Mouse (Mus musculus) thymus, postnatal 4 days (tissue): Measurements from ENCODE around the gene Plekha7.

Experiments
- DNase-seq: peaks from one replicate; pipeline ENCODE4 v3.0.0; 2021

The Plekha7 gene

DNA sequence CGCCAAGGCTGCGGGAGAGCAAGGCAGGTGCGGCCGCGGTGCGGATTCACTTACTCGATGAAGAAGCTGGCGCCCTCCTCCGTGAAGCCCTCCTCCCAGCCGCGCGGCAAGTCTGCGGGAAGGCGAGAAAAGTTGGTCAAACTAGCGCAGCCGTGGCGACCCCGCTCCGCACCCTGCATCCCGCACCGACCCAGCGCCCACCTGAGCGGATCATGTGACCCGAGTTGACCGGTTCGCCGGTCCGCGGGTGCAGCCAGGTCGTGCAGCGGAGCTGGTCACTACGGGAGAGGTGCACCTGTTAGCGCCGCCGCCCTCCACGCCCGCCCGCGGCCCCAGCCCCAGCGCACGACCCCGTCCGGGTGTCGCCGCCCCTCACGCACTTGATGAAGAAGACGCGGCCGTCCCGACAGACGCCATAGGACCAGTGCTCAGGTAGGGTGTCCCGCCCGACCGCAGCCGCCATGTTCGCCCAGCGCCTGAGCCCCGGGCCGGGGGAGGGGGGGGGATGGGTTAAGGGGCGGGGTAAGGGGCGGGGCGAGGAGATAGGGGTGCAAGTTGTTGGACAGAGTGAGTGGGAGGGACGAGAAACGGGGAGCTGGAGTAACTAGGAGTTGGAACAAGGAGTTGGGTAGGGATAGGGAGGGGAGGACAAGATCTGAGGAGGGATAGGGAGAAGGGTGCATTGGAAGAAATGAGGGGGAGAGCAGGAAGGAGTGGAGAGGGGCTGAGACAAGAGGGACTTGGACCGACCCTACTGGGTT is at the start of gene Plekha7:
Gene Plekha7, minus strand, starts transcription at position 506 of the 761 bp plus-strand sequence.
- peak; percentile 76 for DNase-seq

- peak; percentile 84 for DNase-seq
These were observed 28.1 kb upstream of the Plekha7 start for GRCm38 (mm10) chr7:116336226-116336625.

DNA sequence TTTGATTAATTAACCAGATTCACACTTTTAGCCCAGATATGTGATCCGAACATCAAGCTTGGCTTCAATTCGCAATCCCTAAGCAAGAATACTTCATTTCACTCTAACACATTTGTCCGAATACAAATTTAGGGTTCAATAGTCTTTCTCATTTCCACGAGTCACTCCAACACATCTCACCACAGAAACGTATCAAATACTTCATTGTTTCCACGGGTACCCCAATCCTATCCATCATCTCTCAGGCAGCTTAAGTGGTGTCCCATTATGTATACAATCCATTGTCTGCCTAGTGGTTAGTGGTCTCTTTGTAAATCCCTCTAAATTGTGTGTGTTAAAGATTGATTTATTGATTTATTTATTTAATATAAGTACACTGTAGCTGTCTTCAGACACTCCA is 27.0 kb upstream of the Plekha7 start:
- no peak for DNase-seq

GRCm38 (mm10) chr7:116334669-116335038 is 26.5 kb upstream of the Plekha7 start:
- no peak for DNase-seq

GRCm38 (mm10) chr7:116333713-116334668 is 25.8 kb upstream of the Plekha7 start, which contains the start of gene Rps13:
TSS of gene Rps13 (minus strand) at chr7:116334195.
- DNase-seq: peak; percentile 99

DNA sequence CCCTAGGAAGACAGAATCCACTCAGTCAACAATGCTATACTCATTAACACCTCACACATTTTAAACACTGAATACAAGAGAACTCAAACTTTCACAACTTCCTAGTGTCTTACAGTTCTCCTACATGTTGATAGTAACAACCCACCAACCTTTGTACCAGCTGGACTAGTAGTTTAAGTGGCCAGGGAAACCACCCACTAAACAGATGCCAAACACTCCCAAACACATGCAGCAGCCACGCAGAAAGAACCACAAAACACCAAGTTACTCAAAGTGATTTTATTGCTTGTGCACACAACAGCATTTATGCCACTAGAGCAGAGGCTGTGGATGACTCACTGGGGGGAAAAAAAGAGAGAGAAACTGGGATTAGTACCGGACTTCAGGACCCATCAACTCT is 23.1 kb upstream of the Plekha7 start:
- no peak for DNase-seq

- DNase-seq: no peak
These were observed 21.7 kb upstream of the Plekha7 start for GRCm38 (mm10) chr7:116329858-116330257.

DNA sequence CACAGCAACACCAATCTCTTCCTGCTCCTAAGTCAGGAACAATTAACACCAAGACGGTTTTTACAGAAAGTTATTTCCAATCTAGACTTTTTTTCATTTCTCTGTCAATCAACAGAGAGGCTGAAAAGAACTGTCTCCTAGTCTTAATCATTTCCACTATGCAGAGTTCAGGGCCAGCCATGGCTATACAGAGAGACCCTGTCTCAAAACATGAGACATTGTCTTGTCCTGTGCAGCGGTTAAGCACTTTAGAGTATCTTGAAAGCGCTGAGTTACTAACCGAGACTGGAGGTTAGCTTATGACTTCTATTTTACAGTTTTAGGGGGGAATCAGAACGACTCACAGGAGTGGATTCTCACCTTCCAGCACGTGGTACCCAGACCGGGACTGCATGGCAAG is 20.6 kb upstream of the Plekha7 start:
- no peak for DNase-seq

GRCm38 (mm10) chr7:116327901-116328300 is 19.7 kb upstream of the Plekha7 start:
- DNase-seq: no peak

GRCm38 (mm10) chr7:116323331-116323964 is 15.3 kb upstream of the Plekha7 start:
- DNase-seq: peak; percentile 77

- DNase-seq: peak; percentile 70
These were observed 1.3 kb upstream of the Plekha7 start for GRCm38 (mm10) chr7:116309456-116309855.

DNA sequence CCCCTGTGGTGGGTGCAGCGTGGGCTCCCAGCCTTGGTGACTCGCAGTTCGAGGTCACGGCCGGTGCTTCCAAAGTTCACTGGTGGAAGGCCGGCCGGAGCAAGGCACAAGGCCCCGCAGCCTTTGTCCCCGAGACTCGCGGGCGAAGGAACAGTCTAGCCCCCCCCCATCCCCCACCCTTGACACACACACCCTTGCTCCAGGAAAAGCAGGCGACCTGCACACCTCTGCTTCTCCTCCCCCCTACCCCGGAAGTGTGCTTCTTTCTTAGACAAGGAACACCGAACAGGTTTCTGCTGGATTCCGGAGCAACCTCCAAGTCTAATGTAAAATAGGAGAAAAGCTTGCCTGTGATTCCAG is 436 bp upstream of the Plekha7 start:
- DNase-seq: peak; percentile 61

DNA sequence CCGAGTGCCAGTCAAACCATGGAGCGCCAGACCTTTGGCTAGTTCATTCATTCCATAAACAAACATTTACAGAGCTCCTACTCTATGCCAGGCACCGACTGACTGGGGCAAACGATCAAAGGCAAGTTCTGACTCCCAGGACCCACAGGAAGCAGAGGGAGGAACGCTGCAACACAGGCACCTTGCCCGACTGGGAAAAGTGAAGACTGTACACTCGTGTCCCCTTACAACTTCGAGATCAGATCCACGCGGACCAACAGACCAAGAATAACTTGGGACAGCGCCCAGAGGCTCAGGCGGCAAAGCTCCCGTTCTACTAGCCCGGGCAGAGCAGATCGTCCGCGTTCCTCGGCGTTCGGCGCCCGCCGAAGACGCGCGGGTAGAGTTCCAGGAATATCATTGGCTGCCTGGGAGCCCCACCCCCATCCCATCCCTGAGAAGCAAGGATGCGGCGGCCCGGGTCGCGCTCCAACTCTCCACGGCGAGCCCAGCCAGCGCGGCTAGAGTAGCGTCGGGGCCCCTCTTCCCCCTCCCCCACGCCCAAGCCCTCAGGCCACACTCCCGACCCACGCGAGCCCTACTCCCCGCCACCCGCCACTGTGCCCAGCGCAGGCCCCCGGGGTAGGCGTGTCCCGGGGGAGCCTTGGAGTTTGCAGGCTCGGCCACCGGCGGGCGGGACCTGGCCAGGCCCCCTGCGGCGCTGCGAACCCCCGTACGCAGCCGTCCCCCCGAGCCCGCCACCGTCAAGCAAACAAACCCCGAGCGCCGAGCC is 891 bp downstream of the Plekha7 start:
- DNase-seq: no peak

GRCm38 (mm10) chr7:116306601-116307000 is 1.6 kb downstream of the Plekha7 start:
- no peak for DNase-seq

GRCm38 (mm10) chr7:116301661-116302311 is 6.4 kb downstream of the Plekha7 start:
- DNase-seq: no peak

GRCm38 (mm10) chr7:116301144-116301543 is 7.0 kb downstream of the Plekha7 start:
- no peak for DNase-seq

GRCm38 (mm10) chr7:116298851-116299250 is 9.3 kb downstream of the Plekha7 start:
- DNase-seq: no peak

GRCm38 (mm10) chr7:116298389-116298788 is 9.8 kb downstream of the Plekha7 start:
- DNase-seq: no peak

GRCm38 (mm10) chr7:116294961-116295360 is 13.2 kb downstream of the Plekha7 start:
- peak; percentile 70 for DNase-seq

DNA sequence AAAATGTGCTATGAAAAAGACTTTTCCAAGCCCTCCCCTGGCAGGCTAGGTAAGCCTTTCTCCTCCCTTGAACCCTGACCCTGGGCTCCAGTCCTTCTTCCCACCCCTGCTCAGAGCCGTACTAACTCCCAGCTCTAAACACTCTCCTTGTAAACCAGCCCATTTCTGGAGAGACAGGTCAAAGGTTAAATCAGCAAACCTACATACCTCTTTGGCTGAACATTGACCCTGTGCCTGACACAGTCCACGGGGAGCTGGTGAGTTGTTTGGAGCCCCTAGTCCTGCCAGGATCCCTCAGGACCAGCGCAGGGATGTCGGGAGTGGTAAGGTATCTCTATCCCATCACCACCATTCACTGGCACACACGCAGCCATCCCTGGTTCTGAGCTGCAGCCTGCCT is 15.8 kb downstream of the Plekha7 start:
- DNase-seq: no peak

- no peak for DNase-seq
These were observed 17.6 kb downstream of the Plekha7 start for GRCm38 (mm10) chr7:116290559-116290958.

DNA sequence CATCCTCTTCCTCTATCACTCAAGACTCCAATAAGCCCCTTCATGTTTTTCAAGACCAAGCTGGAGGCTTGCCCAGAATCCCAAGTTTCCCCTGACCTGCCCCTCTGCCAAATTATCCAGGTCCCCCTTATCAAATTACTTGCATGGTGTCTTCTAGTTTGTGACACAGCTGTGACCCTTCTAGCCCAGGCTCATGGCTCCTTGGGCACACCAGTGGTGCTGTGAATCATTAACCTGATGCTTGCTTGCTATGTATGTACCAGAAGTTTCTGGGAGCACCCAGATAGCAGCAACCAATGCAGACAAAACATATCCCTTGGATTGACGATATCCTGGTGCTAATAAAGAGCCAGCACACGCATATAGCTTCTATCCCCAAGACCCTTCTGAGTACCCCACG is 19.2 kb downstream of the Plekha7 start:
- DNase-seq: no peak
